Mouse (Mus musculus) bone marrow, adult 2 months (tissue): Measurements from ENCODE around the gene Micu1. TPM values are rescaled to one million over a fixed set of nuclear protein-coding genes. Genes with fewer than 3 reads are reported as not detected.
A peak's percentile ranks its signal among the peaks of the same experiment; 100 is the strongest.

Experiments used
- H3K27ac ChIP-seq: fragments of 200-500 bp; 2 replicates; pipeline ENCODE4 v1.5.1; 2012; ENCODE audit warnings: low read depth, mild to moderate bottlenecking, control low read depth, inconsistent platforms, low read length; ENCODE audit not compliant: control insufficient read depth, poor library complexity, insufficient read depth
- H3K4me1 ChIP-seq: fragments of 200-500 bp; 2 replicates; pipeline ENCODE4 v1.6.1; 2011; ENCODE audit warnings: low read length; ENCODE audit not compliant: control insufficient read depth, insufficient read depth
- H3K4me3 ChIP-seq: fragments of 200-500 bp; replicated peaks from 2 replicates; pipeline ENCODE3; 2011; ENCODE audit warnings: mild to moderate bottlenecking, low read depth, low read length, control low read depth; ENCODE audit not compliant: control insufficient read depth
- CTCF ChIP-seq: fragments of 200-500 bp; IDR thresholded peaks from 2 replicates; pipeline ENCODE4 v1.5.1; 2011; ENCODE audit warnings: low read length, control low read depth; ENCODE audit not compliant: control insufficient read depth, insufficient read depth
- POLR2A ChIP-seq: fragments of 200-500 bp; IDR thresholded peaks from 2 replicates; pipeline ENCODE4 v1.6.1; 2011; ENCODE audit warnings: low read depth, mild to moderate bottlenecking, control low read depth, low read length, borderline replicate concordance; ENCODE audit not compliant: control insufficient read depth
- WGBS: fragments of 180-500 bp; shearing (Covaris S2); methylation state at CpG from one replicate; pipeline ENCODE4 v1.1.7; 2018; 5-methylcytosine and 5-hydroxymethylcytosine counted together
- polyA plus RNA-seq: library from polyadenylated mRNA; stranded (reverse); fragments of >200 nt; gene quantifications from 2 replicates; pipeline ENCODE4 v1.2.4, GENCODE M21; 2011; ENCODE audit warnings: low replicate concordance; ENCODE audit not compliant: missing spikeins, insufficient read depth, insufficient read length

The Micu1 gene
- polyA plus RNA-seq, 1 experiment, result 29.0 TPM

DNA sequence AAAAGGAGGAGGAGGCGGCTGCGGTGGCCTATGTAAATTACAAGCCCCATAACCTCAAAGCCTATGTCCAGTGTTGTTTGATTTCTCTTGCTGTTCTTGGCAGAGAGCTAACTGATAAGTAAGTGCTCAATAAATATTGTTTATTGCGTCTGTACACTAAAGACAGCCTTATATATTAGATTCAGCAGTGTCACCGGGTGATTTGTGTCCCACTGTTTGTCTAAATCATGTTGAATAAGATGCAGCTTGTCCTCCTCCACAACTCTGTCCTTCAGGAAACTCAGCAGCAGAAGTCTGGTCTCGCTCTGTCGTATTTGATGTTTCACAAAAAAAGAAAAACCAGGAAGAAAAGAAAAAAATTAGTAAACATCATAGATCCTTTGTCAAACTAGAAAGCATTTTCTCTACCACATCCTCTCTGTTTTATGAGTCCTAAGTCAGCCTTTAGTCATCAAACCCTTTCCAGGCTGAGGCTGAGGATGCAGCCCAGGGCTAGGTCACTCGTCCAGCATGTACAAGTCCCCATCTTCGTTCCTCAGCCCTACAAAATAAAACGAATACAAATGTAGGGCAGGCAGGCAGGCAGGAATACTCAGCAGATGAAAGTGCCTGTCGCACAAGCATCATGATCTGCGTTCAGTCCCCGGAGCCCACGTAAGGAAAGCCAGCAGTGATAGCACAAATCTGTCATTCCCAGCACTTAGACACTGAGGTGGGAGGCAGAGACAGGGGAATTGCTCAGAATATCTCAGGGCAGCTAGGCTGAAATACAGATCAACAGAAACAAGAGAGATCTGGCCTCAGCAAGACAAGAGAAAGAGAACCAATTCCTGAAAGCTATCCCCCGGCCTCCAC lies 133.3 kb downstream of the Micu1 start:
- no peak overlapping the region for H3K27ac ChIP-seq

DNA sequence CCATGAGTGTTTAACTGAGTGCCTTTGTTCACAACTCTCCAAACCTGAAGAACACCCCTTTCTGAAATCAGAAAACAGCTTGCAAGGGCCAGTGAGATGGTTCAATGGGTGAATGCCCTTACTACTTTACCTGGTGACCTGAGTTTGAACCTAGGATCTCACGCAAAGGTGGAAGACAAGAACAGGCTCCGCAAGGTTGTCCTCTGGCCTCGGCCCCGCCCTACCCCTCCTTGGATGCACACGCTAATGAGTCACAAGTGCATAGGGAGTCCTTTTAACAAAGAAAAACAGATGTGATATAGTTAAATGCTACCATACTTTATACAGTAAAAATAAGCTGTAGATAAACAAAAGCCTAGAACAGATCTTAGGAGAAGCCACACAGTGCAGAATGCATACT lies 135.2 kb downstream of the Micu1 start:
- H3K4me1 ChIP-seq, result no peaks in the 10 kb centered on the region; the same call in 1 of the 2 replicates
- WGBS, result 97% methylated on average over 5 of the region's 5 CpGs
- H3K4me3 ChIP-seq, result no peak overlapping the region
- TF ChIP-seq CTCF, result no peak
- no peak for TF ChIP-seq POLR2A
- no peak overlapping the region for H3K27ac ChIP-seq

More for the DNA sequence above, 133.3 kb downstream of the Micu1 start:
- H3K4me1 ChIP-seq, result no peaks in the 10 kb centered on the region; the same call in 1 of the 2 replicates
- 86% methylated on average over 14 of the region's 14 CpGs for WGBS
- no peak overlapping the region for H3K4me3 ChIP-seq
- TF ChIP-seq POLR2A (no peak), CTCF (no peak)

DNA sequence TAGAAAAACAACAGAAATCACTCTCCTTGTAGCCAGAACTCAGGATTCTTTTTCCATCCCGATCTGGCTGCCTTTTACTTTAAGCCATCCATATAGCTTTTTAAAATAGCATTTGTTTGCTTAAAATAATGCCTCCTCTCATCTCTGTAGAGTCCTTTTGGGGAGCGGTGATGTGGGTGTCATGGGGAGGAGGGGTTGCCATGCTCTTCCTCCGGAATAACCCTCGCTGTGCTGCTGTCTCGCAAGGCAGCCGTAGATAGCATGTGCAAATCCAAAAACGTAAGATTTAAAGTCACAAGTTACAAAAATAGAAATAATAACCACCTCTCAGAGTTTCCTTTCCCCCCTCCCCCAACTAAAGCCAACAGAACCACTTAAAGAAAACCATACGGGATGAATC lies 139.2 kb downstream of the Micu1 start:
- no peak overlapping the region for H3K4me3 ChIP-seq
- H3K27ac ChIP-seq, result no peak overlapping the region
- no peak for TF ChIP-seq POLR2A
- no peak for TF ChIP-seq CTCF
- WGBS, result 96% methylated on average over 8 of the region's 8 CpGs
- H3K4me1 ChIP-seq, result no peaks in the 10 kb centered on the region

GRCm38 (mm10) chr10:59843125-59843524 lies 140.8 kb downstream of the Micu1 start:
- Histone ChIP-seq H3K4me1 (peaks cover 3% of the 10 kb centered on the region; the same call in 1 of the 2 replicates), H3K4me3 (no peak overlapping the region), H3K27ac (no peak overlapping the region)
- WGBS, result 87% methylated on average over 5 of the region's 5 CpGs
- no peak for TF ChIP-seq POLR2A
- TF ChIP-seq CTCF, result no peak

GRCm38 (mm10) chr10:59844686-59845085 lies 142.4 kb downstream of the Micu1 start:
- 67% methylated on average over 9 of the region's 9 CpGs for WGBS
- H3K27ac ChIP-seq, result no peak overlapping the region
- TF ChIP-seq CTCF, result no peak
- TF ChIP-seq POLR2A, result no peak
- H3K4me3 ChIP-seq, result no peak overlapping the region
- H3K4me1 ChIP-seq, result peaks cover 3% of the 10 kb centered on the region; the same call in 1 of the 2 replicates

DNA sequence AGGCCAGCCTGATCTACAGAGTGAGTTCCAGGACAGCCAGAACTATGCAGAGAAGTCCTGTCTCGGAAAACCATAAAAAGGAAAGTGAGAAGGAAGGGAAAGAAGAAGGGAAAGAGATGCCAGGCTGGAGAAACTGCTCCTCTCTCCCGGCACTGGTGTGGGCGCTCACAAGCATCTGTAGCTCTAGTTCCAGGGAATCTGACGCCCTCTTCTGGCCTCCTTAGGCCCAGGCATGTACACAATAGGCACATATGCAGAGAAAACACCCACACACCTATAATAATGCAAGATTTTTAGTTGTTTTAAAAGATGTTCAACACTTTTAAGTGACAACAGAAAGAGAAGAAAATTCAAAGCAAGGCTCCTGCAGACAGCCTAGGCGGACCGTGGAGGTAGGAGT lies 144.1 kb downstream of the Micu1 start:
- TF ChIP-seq POLR2A (no peak), CTCF (no peak)
- Histone ChIP-seq H3K4me1 (peaks cover 3% of the 10 kb centered on the region; the same call in 1 of the 2 replicates), H3K27ac (no peak overlapping the region), H3K4me3 (no peak overlapping the region)
- 79% methylated on average over 6 of the region's 6 CpGs for whole genome bisulfite sequencing

GRCm38 (mm10) chr10:59848079-59848877 lies 146.0 kb downstream of the Micu1 start:
- Histone ChIP-seq H3K4me3 (no peak overlapping the region), H3K27ac (peak overlapping the region; percentile 59), H3K4me1 (peaks cover 3% of the 10 kb centered on the region; the same call in 1 of the 2 replicates)
- 50% methylated on average over 11 of the region's 11 CpGs for WGBS
- no peak for TF ChIP-seq CTCF
- no peak for TF ChIP-seq POLR2A

GRCm38 (mm10) chr10:59848953-59849352 lies 146.7 kb downstream of the Micu1 start:
- WGBS, result 88% methylated on average over 9 of the region's 9 CpGs
- H3K4me3 ChIP-seq, result no peak overlapping the region
- no peak for TF ChIP-seq POLR2A
- H3K27ac ChIP-seq, result no peak overlapping the region
- H3K4me1 ChIP-seq, result peaks cover 3% of the 10 kb centered on the region; the same call in 1 of the 2 replicates
